Mouse (Mus musculus) limb, embryonic 12.5 days (tissue): ENCODE results near the gene Eif5a. TPM values are rescaled to one million over a fixed set of nuclear protein-coding genes. Genes with fewer than 3 reads are reported as not detected.

ENCODE experiments used
- ATAC-seq: fragments of 200-750 bp; cut with Nextera tagmentation; 2 replicates; pipeline ENCODE4 v1.8.0; 2017; ENCODE audit warnings: low read depth, moderate TSS enrichment; ENCODE audit not compliant: insufficient number of reproducible peaks, insufficient read depth, low FRiP score, low TSS enrichment
- H3K27ac ChIP-seq: fragments of 300-500 bp; sonication (generic); 2 replicates; pipeline ENCODE4 v1.5.1; 2016; ENCODE audit warnings: mild to moderate bottlenecking, moderate library complexity
- H3K27me3 ChIP-seq: fragments of 300-500 bp; sonication (generic); 2 replicates; pipeline ENCODE4 v1.6.1; 2016; ENCODE audit warnings: mild to moderate bottlenecking, moderate library complexity
- H3K36me3 ChIP-seq: fragments of 300-500 bp; sonication (generic); 2 replicates; pipeline ENCODE4 v1.6.1; 2016; ENCODE audit warnings: mild to moderate bottlenecking, moderate library complexity
- H3K4me1 ChIP-seq: fragments of 300-500 bp; sonication (generic); replicated peaks from 2 replicates; pipeline ENCODE4 v1.6.1; 2016
- H3K4me2 ChIP-seq: fragments of 300-500 bp; sonication (generic); 2 replicates; pipeline ENCODE4 v1.6.1; 2016; ENCODE audit warnings: mild to moderate bottlenecking, moderate library complexity
- H3K4me3 ChIP-seq: fragments of 300-500 bp; sonication (generic); replicated peaks from 2 replicates; pipeline ENCODE4 v1.5.1; 2016; ENCODE audit warnings: mild to moderate bottlenecking
- H3K9ac ChIP-seq: fragments of 300-500 bp; sonication (generic); replicated peaks from 2 replicates; pipeline ENCODE4 v1.6.1; 2016; ENCODE audit warnings: mild to moderate bottlenecking, moderate library complexity
- H3K9me3 ChIP-seq: fragments of 300-500 bp; sonication (generic); 2 replicates; pipeline ENCODE4 v1.6.1; 2016; ENCODE audit warnings: mild to moderate bottlenecking, moderate library complexity
- WGBS: fragments of 180-500 bp; shearing (Covaris S2); methylation state at CpG from one replicate; pipeline ENCODE4 v1.1.7; 2016; 5-methylcytosine and 5-hydroxymethylcytosine counted together
- polyA plus RNA-seq: library from polyadenylated mRNA; unstranded; fragments of >200 nt; fragmentation: Nextera tagmentation; extraction: Ambion mirVana; gene quantifications from 2 replicates; pipeline ENCODE4 v1.2.1, GENCODE M21; 2016

Eif5a gene
- polyA plus RNA-seq, 1 experiment from 2014 or later: 1,851 TPM

GRCm38 (mm10) chr11:69940962-69941361 lies 19.2 kb upstream of the Eif5a start:
- Histone ChIP-seq H3K9ac (no peak overlapping the region; the same call in 1 of the 2 replicates), H3K4me2 (no peak overlapping the region), H3K4me1 (peaks cover 37% of the 10 kb centered on the region), H3K27ac (no peak overlapping the region), H3K9me3 (no peaks in the 10 kb centered on the region), H3K36me3 (peaks cover 48% of the 10 kb centered on the region), H3K4me3 (no peak overlapping the region), H3K27me3 (peaks cover 14% of the 10 kb centered on the region)
- 77% methylated on average over 4 of the region's 4 CpGs for WGBS
- ATAC-seq: no peak

DNA sequence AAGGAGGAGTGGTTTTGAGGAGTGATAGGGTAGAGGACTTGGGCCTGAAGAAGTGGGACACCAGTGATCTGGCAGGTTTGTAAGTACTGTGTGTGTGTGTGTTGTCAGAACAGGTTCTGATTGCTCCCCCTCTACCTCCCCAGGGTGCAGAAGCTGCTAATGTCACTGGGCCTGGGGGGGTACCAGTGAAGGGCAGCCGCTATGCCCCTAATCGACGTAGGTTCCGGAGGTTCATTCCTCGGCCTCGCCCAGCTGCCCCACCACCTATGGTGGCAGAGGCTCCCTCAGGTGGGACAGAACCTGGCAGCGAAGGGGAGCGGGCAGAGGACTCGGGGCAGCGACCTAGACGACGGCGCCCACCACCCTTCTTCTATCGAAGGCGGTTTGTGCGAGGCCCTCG lies 18.0 kb upstream of the Eif5a start:
- WGBS: 97% methylated on average over 17 of the region's 17 CpGs
- peaks cover 35% of the 10 kb centered on the region for H3K36me3 ChIP-seq
- H3K4me3 ChIP-seq: no peak overlapping the region
- peaks cover 18% of the 10 kb centered on the region for H3K27me3 ChIP-seq
- H3K4me2 ChIP-seq: no peak overlapping the region
- H3K9me3 ChIP-seq: no peaks in the 10 kb centered on the region
- no peak for ATAC-seq
- H3K9ac ChIP-seq: no peak overlapping the region
- peaks cover 39% of the 10 kb centered on the region for H3K4me1 ChIP-seq
- H3K27ac ChIP-seq: no peak overlapping the region

DNA sequence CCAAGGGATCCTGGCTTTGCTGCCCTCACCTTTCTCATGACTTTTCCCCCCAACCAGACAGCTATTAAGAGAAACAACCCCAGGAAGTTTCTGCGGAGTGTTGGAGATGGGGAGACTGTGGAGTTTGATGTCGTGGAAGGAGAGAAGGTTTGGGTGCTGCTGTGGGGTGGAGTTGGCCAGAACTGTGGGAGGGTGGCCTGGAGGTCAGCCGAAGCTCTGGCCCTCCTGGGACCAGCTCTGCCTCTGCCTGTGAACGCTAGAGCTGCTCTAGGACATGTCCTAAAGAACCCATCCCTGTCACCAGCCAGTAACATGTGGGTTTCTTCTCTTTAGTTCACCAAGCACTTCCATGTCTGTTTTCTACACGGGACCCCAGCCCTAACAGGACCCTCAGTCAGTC lies 17.4 kb upstream of the Eif5a start:
- H3K27me3 ChIP-seq: peaks cover 18% of the 10 kb centered on the region
- no peak overlapping the region for H3K4me3 ChIP-seq
- H3K36me3 ChIP-seq: peaks cover 30% of the 10 kb centered on the region
- no peak overlapping the region for H3K27ac ChIP-seq
- H3K4me2 ChIP-seq: no peak overlapping the region
- no peaks in the 10 kb centered on the region for H3K9me3 ChIP-seq
- 67% methylated on average over 5 of the region's 5 CpGs for WGBS
- H3K9ac ChIP-seq: no peak overlapping the region
- ATAC-seq: no peak
- peaks cover 39% of the 10 kb centered on the region for H3K4me1 ChIP-seq

DNA sequence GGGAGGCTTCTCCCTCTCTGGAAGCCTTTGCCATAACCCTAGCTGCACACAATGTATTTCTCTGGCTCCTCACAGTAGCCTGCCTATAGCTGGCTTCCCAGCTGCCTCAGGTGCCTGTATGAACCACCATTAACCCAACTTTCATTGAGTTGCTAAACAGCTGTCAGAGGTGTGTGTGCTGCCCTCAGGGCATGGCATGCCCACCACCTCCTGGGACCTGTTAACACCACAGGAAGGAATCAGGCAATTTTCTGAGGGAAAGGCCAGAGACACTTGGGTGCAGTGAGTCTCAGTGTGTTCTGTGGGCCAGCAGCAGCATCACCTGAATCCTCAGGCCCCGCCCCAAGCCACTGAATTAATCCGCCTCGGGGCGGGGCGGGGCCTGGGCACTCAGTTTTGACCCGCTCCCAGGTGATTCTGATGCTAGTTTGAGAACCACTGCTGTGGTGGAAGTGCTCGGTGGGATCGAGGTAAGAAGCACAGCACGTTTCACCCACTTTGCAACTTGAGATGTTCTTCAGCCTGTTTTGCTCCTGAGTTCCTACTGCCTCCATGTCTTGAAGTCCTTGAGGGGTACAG lies 16.7 kb upstream of the Eif5a start:
- H3K4me2 ChIP-seq: peak overlapping the region; percentile 17; the same call in 1 of the 2 replicates
- H3K4me3 ChIP-seq: peak overlapping the region; percentile 12; the same call in 1 of the 2 replicates
- peaks cover 18% of the 10 kb centered on the region for H3K27me3 ChIP-seq
- no peak for ATAC-seq
- peak overlapping the region; percentile 23; the same call in 1 of the 2 replicates for H3K9ac ChIP-seq
- no peaks in the 10 kb centered on the region for H3K9me3 ChIP-seq
- H3K4me1 ChIP-seq: peaks cover 39% of the 10 kb centered on the region
- 26% methylated on average over 9 of the region's 9 CpGs for WGBS
- no peak overlapping the region for H3K27ac ChIP-seq
- H3K36me3 ChIP-seq: peaks cover 24% of the 10 kb centered on the region

- H3K4me2 ChIP-seq: peak overlapping the region; percentile 100; the same call in 1 of the 2 replicates
- WGBS: 68% methylated on average over 5 of the region's 5 CpGs
- no peak overlapping the region for H3K4me3 ChIP-seq
- no peak overlapping the region for H3K27ac ChIP-seq
- peak overlapping the region; percentile 23; the same call in 1 of the 2 replicates for H3K9ac ChIP-seq
- no peaks in the 10 kb centered on the region for H3K9me3 ChIP-seq
- peaks cover 39% of the 10 kb centered on the region for H3K4me1 ChIP-seq
- ATAC-seq: no peak
- H3K27me3 ChIP-seq: peaks cover 18% of the 10 kb centered on the region
- H3K36me3 ChIP-seq: peaks cover 17% of the 10 kb centered on the region
Measured at GRCm38 (mm10) chr11:69937834-69938233, 16.1 kb upstream of the Eif5a start.

DNA sequence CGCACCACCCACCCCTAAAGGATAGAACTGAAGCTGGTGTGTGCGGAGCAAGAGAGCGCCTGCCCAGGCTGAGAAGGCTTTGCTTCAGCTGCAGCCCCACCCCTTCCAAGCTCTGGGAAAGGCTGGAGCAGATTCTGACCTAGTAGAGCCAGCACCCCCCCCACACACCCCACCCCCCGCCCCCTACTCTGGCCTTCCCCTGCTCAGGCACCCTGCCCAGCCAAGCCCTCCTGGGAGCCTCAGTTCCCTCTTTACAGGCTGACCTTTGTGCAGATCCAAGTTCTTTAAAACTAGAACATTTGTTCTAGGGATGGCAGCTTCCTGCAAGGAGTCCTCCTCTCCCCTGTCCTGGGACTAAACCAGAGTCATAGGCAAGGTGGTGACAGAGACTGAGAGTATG lies 15.6 kb upstream of the Eif5a start:
- 43% methylated on average over 3 of the region's 4 CpGs for WGBS
- peaks cover 18% of the 10 kb centered on the region for H3K27me3 ChIP-seq
- no peak overlapping the region for H3K27ac ChIP-seq
- H3K4me3 ChIP-seq: peak overlapping the region; percentile 70; the same call in 1 of the 2 replicates
- peaks cover 13% of the 10 kb centered on the region; the same call in 1 of the 2 replicates for H3K36me3 ChIP-seq
- no peak overlapping the region; the same call in 1 of the 2 replicates for H3K9ac ChIP-seq
- ATAC-seq: no peak
- no peaks in the 10 kb centered on the region for H3K9me3 ChIP-seq
- H3K4me1 ChIP-seq: peaks cover 39% of the 10 kb centered on the region
- peak overlapping the region; percentile 100 for H3K4me2 ChIP-seq

GRCm38 (mm10) chr11:69936714-69937347 lies 15.1 kb upstream of the Eif5a start:
- Histone ChIP-seq H3K4me1 (peaks cover 39% of the 10 kb centered on the region), H3K27ac (no peak overlapping the region), H3K9me3 (no peaks in the 10 kb centered on the region), H3K4me2 (peak overlapping the region; percentile 100), H3K9ac (peak overlapping the region; percentile 75; the same call in 1 of the 2 replicates), H3K36me3 (peaks cover 7% of the 10 kb centered on the region; the same call in 1 of the 2 replicates), H3K27me3 (peaks cover 18% of the 10 kb centered on the region), H3K4me3 (peak overlapping the region; percentile 70)
- no peak for ATAC-seq
- WGBS: 44% methylated on average over 9 of the region's 9 CpGs

- Histone ChIP-seq H3K9me3 (no peaks in the 10 kb centered on the region), H3K4me2 (peak overlapping the region; percentile 100), H3K9ac (peak overlapping the region; percentile 75), H3K27ac (0 out of 2 replicates have a peak overlapping the region, but pooled peaks have one; percentile 17), H3K27me3 (peaks cover 18% of the 10 kb centered on the region), H3K36me3 (0 out of 2 replicates have a peak, but pooled peaks cover 2% of the 10 kb centered on the region), H3K4me3 (peak overlapping the region; percentile 70), H3K4me1 (peaks cover 36% of the 10 kb centered on the region)
- ATAC-seq: no peak
- WGBS: under 1% methylated on average over 30 of the region's 30 CpGs
Measured at GRCm38 (mm10) chr11:69936156-69936555, 14.4 kb upstream of the Eif5a start.

DNA sequence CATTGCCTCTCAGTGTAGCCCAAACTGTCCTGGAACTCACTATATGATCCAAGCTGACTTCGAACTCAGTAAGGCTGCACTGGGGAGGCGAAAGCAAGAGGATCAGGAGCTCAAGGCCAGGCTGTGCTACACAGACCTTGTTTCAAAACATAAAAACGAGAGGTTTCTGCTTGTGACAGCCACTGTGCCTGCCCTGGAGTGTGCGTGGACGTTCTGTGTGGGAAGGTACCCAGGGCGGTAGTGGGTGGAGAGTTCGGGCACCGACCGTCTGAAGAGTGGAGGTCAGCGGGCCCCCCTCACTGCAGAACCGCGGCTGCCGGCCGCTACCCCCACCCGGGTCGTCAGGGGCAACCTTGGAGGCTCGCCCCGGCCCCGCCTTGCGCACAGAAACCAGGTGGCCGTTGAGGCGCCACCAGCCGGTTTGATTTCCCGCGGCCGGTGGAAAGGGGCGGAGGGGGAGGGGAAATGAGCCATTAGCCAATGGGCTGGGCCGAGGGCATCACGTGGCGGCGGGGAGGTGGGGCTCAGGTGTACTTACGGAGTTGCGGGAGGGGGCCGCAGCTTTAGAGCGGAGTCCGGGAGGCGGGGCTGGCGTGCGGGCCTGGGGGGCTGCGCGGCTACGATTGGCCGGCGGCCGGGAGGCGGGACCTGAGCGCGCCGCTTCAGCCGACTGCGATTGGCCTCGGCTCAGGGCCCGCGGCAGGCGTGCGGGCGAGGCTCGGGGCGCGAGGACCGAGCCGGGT lies 13.6 kb upstream of the Eif5a start, which contains the start of gene Ybx2:
Gene Ybx2, plus strand, starts transcription at position 660 of the 743 bp plus-strand sequence.
- Histone ChIP-seq H3K9me3 (no peaks in the 10 kb centered on the region), H3K27me3 (peaks cover 18% of the 10 kb centered on the region), H3K4me2 (peak within 1 kb of the TSS; percentile 100), H3K4me1 (peaks cover 36% of the 10 kb centered on the region), H3K9ac (peak within 1 kb of the TSS; percentile 75), H3K36me3 (no peaks in the 10 kb centered on the region), H3K27ac (peak within 1 kb of the TSS; percentile 56; the same call in 1 of the 2 replicates), H3K4me3 (peak within 1 kb of the TSS; percentile 70)
- WGBS: 2% methylated on average over 54 of the region's 62 CpGs
- peak; percentile 89 for ATAC-seq

- H3K9me3 ChIP-seq: no peaks in the 10 kb centered on the region
- peaks cover 36% of the 10 kb centered on the region for H3K4me1 ChIP-seq
- H3K27ac ChIP-seq: no peak overlapping the region
- H3K9ac ChIP-seq: no peak overlapping the region
- H3K36me3 ChIP-seq: no peaks in the 10 kb centered on the region
- peaks cover 18% of the 10 kb centered on the region for H3K27me3 ChIP-seq
- ATAC-seq: no peak
- peak overlapping the region; percentile 100 for H3K4me2 ChIP-seq
- peak overlapping the region; percentile 19 for H3K4me3 ChIP-seq
- WGBS: 21% methylated on average over 6 of the region's 6 CpGs
Measured at GRCm38 (mm10) chr11:69934681-69935080, 12.9 kb upstream of the Eif5a start.

DNA sequence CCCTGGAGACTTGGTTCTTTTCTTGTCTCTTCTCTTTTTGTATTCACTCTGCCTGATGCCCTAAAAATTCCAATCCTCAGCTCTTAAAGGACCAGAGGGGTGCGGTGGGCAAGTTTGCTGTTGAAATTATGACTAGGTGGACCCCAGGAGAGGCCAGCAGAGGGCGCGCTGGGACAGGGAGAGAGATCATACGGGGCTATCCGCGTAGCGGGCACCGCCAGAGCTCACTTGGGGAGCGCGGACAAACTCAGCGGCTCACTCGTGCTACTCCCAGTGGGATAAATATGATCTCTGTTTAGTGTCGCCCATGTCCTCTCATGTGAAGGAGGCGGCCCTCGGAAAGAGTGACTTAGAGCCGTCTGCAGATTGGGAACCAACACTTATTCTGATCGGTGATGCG lies 12.4 kb upstream of the Eif5a start:
- Histone ChIP-seq H3K27me3 (peaks cover 18% of the 10 kb centered on the region), H3K9me3 (no peaks in the 10 kb centered on the region), H3K4me2 (peak overlapping the region; percentile 48), H3K4me1 (peaks cover 36% of the 10 kb centered on the region), H3K27ac (no peak overlapping the region), H3K36me3 (no peaks in the 10 kb centered on the region), H3K4me3 (peak overlapping the region; percentile 19), H3K9ac (no peak overlapping the region)
- 1% methylated on average over 18 of the region's 18 CpGs for WGBS
- ATAC-seq: no peak
